Mouse (Mus musculus): ENCODE results near the gene Kcnip4. TPM values are rescaled to one million over a fixed set of nuclear protein-coding genes. Genes with fewer than 3 reads are reported as not detected.

The Kcnip4 gene
- polyA plus RNA-seq, 1 experiment: not detected

DNA sequence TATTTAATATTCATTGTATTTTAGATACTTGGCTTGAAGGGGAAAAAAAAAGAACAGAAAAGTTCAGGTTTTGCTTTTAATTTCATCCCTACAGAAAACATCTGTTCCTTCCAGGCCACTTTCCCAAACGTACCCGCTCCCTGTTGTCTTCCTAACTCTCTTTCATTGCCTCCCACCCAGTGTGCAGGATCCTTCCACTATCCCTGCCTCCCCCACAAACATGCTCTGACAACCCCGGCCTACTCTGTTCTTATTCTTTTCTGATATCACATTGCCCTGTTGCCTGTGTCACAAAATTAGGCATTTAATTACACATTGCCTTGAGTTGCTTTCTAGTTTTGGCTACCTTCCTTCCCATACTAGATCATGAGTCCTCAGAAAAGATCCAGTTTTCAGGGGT, 837.6 kb downstream of the Kcnip4 start:
- H3K4me3 ChIP-seq (ENCODE audit: insufficient read depth, low read depth, low read length): no peak overlapping the region
- H3K27ac ChIP-seq (replicated peaks; ENCODE audit: low read depth, low read length): no peak overlapping the region
- H3K4me1 ChIP-seq (ENCODE audit: control insufficient read depth, insufficient read depth, insufficient read length, low read length): no peaks in the 10 kb centered on the region

DNA sequence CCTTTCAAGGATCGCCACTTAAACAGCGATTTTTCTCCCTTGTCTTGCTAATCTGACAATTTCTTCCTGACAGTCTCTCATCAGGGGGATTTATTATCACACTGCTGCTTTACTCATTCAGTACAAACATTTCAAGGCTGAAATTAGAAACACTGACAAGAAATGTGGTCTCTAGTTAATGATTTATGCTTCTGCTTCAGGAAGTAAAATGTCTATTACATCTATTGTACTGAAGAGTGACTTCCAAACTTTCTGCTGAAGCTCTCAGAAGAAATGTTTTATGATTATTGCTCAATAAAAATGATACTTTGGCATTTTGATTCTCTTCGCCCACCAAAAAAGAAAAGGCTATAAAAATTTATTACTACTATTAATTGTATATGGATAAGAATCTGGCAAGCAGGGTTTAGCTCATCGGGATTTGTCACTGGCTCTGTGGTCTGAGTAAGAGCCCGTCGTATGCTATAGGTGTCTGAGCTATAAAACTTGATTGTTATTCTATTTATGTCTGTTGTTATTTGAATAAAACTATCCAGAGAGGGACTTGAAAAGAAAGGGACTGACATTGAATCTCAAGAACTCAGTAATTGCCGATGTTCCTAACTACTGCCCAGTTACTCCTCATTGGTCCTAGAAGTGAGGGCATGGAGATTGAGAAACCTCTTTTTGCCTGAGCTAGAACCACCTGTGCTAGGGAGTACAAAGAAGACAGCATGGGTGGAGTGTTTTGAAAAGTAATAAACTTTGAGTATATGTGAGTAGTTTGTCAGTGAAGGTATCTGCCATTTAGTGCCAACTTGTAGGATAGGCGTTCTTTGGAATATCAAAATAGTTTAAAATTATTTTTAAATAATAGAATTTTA, 844.7 kb downstream of the Kcnip4 start:
- no peak overlapping the region for H3K27ac ChIP-seq (replicated peaks; ENCODE audit: low read depth, low read length)
- H3K4me1 ChIP-seq (ENCODE audit: control insufficient read depth, insufficient read depth, insufficient read length, low read length): no peaks in the 10 kb centered on the region
- no peak overlapping the region for H3K4me3 ChIP-seq (ENCODE audit: insufficient read depth, low read depth, low read length)

DNA sequence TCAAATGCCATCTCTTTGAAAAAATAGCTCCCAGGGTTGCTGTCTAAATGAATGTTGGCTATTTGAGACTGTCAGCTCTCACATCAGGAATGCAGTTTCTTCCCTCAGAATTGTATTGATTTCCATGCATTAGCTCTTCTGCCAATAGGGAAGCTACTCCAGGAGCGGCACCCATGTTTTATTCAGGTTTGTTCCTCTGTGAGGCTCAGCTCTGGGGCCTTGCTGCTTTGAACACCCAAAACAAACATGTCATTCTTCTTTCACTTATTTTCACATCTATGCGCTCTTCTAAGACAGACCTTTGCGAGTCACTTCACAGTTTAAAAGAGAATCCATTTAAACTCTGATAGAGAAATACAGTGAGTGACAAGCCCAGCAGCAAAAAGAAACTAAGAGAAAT, 862.2 kb downstream of the Kcnip4 start:
- no peak overlapping the region for H3K27ac ChIP-seq (replicated peaks; ENCODE audit: low read depth, low read length)
- no peaks in the 10 kb centered on the region for H3K4me1 ChIP-seq (ENCODE audit: control insufficient read depth, insufficient read depth, insufficient read length, low read length)
- no peak overlapping the region for H3K4me3 ChIP-seq (ENCODE audit: insufficient read depth, low read depth, low read length)

DNA sequence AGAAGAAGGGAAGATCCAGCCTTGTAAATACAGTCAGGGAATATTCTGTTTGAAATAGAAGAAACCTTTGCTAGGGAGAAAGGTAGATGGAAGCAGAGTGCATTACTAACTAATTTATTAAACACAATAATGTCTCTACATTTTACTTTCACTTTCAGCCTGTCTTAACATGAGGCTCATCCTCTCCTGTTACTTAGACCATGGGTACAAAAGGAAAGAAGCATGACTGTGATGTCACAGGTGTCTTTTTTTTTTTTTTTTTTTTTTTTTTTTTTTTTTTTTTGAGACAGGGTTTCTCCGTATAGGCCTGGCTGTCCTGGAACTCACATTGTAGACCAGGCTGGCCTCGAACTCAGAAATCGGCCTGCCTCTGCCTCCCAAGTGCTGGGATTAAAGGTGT, 864.7 kb downstream of the Kcnip4 start:
- Histone ChIP-seq H3K27ac (replicated peaks; ENCODE audit: low read depth, low read length) (no peak overlapping the region), H3K4me3 (ENCODE audit: insufficient read depth, low read depth, low read length) (no peak overlapping the region), H3K4me1 (ENCODE audit: control insufficient read depth, insufficient read depth, insufficient read length, low read length) (no peaks in the 10 kb centered on the region)

DNA sequence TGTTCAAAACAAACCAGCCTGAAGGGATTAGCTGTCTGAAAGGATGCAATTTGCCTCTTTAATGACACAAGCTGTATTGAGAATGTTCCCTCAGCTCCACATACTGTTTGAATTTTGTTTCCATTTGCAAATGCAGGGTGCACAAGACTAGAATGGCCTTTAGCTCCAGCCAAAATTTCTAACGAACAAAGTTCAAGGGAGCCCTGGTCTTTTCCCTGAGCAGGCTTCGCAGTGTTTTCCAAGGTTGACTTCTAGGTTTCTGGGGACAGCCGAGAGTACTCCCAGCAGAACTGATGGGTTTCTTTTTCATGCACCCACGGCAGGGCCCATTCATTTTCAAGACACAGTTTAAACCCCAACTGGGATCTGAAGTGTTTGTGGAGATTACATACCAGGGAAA, 874.2 kb downstream of the Kcnip4 start:
- H3K4me1 ChIP-seq (ENCODE audit: control insufficient read depth, insufficient read depth, insufficient read length, low read length): no peaks in the 10 kb centered on the region
- no peak overlapping the region for H3K27ac ChIP-seq (replicated peaks; ENCODE audit: low read depth, low read length)
- H3K4me3 ChIP-seq (ENCODE audit: insufficient read depth, low read depth, low read length): no peak overlapping the region

DNA sequence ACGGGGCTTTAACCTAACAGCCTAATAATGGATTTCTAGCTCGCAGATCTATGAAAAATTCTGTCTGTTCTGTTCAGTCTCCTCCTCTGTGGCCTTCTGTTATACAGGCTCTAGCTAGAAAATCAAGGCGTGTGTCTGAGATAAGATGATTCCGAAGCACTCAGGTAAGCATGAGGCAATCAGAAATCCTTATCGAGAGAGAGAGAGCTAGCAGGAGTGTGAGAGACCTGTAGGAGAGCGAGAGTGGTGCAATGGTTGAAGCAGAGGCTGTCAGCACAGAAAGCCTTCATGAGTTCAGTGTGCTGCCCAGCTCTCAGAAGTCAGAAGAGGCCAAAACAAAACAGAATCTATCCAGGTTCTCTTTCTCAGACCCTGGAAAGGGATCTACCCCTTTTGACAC, 888.0 kb downstream of the Kcnip4 start:
- H3K27ac ChIP-seq (replicated peaks; ENCODE audit: low read depth, low read length): no peak overlapping the region
- no peaks in the 10 kb centered on the region for H3K4me1 ChIP-seq (ENCODE audit: control insufficient read depth, insufficient read depth, insufficient read length, low read length)
- no peak overlapping the region for H3K4me3 ChIP-seq (ENCODE audit: insufficient read depth, low read depth, low read length)

DNA sequence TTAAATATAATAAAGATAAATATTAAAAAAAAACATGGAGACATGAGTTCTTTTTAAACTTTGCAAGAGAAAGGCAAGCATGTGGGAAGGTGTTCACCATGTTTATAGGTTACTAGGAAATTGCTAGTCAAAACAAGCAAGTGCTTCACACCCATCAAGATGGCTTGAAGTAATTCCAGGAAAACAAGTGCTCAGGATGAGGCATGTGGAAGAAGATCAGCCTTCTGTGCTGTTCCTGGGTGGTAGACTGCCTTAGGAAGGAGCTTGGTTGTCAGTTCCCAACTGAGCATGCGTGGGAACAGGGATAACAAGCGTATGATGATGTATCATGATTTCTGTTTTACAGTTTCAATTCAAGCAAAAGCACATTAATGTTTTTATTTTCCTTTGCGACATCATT, 891.1 kb downstream of the Kcnip4 start:
- Histone ChIP-seq H3K27ac (replicated peaks; ENCODE audit: low read depth, low read length) (no peak overlapping the region), H3K4me1 (ENCODE audit: control insufficient read depth, insufficient read depth, insufficient read length, low read length) (no peaks in the 10 kb centered on the region)

DNA sequence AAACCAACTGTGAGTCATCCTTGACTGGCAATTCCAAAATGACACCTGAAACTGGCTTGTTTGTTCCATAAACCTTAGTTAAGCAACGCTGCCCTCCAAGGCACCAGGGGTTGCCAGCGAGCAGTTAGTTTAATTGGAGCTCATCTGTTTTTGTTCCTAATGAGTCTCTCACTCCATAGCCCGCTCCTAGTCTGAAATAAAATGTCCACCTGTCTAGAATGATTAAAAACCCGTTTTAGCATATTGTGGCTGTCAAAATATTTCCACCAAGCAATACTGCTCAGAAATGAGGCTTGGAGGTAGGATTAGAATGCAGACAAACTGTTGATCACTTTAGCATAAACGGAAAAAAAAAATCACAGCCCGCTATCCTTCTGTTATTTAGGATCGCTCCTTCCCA, 901.3 kb downstream of the Kcnip4 start:
- Histone ChIP-seq H3K4me1 (ENCODE audit: control insufficient read depth, insufficient read depth, insufficient read length, low read length) (no peaks in the 10 kb centered on the region), H3K4me3 (ENCODE audit: insufficient read depth, low read depth, low read length) (no peak overlapping the region), H3K27ac (replicated peaks; ENCODE audit: low read depth, low read length) (no peak overlapping the region)

More for the DNA sequence above, 891.1 kb downstream of the Kcnip4 start:
- H3K4me3 ChIP-seq (ENCODE audit: insufficient read depth, low read depth, low read length): no peak overlapping the region

DNA sequence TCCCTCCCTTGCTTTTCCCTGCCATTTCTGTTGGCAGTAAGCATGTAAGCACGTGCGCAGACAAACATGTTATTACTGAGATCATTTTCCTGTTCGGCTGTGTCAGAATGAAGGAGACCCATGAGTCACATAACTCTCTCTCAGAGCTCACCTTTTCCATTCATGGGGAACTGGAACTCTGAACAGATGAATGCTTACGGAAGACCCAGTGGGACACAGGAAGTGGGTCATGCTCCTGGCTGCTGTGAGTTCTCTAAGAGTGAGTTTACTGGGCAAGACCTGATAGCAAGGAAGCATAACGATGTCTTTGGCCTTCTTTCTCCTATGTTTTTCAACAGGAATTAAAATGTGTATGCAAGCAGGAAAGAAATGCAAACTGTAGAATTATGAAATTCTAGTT, 917.8 kb downstream of the Kcnip4 start:
- Histone ChIP-seq H3K4me1 (ENCODE audit: control insufficient read depth, insufficient read depth, insufficient read length, low read length) (no peaks in the 10 kb centered on the region), H3K4me3 (ENCODE audit: insufficient read depth, low read depth, low read length) (no peak overlapping the region), H3K27ac (replicated peaks; ENCODE audit: low read depth, low read length) (no peak overlapping the region)

DNA sequence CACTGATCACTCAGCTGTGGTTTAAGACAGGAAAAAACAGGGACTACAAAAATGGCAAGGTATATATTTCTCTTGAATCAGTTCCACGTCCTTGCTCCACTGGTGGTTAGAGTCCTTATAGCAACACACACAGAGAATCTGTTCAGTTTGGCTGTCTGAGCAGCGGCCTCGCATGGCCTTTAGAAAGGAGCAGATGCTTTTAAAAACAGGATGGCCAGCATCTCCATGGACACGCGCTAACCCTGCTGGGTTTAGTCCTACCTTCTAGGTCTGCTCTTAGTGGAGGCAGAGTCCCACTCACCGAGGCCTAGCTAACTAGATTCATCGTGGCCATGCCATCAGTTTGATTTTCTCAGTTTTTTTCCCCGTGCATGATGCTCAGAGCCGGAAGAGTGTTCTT, 918.4 kb downstream of the Kcnip4 start:
- no peak overlapping the region for H3K27ac ChIP-seq (replicated peaks; ENCODE audit: low read depth, low read length)
- no peak overlapping the region for H3K4me3 ChIP-seq (ENCODE audit: insufficient read depth, low read depth, low read length)
- H3K4me1 ChIP-seq (ENCODE audit: control insufficient read depth, insufficient read depth, insufficient read length, low read length): no peaks in the 10 kb centered on the region

DNA sequence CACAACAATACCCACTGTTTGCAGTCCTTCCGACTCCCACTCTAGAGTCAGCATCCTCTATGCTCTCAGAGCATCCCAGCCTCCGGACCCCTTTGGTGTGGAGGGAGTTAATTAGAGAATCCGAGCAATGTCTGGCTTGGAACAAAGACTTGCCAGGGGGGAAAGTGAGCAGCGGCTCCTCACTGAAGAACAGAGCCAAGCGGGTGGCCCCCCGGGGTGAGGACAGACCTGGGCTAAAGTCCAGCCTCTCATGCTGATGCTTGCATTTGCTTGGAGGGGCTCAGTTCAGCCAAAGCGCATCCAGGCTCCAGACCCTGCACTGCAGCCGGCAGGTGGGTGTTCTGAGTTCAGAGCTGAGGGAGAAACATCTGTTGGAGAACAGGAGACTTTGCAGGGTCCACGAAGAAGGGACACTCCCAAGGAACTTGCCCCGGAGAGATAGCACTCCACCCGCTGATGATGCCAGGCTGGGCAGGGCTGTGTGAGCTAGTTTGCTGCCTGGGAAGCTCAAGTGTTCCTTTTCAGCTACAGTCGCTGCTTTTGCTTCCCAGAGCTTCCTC, 925.1 kb downstream of the Kcnip4 start:
- no peak overlapping the region for H3K4me3 ChIP-seq (ENCODE audit: insufficient read depth, low read depth, low read length)
- no peaks in the 10 kb centered on the region for H3K4me1 ChIP-seq (ENCODE audit: control insufficient read depth, insufficient read depth, insufficient read length, low read length)
- H3K27ac ChIP-seq (replicated peaks; ENCODE audit: low read depth, low read length): no peak overlapping the region

DNA sequence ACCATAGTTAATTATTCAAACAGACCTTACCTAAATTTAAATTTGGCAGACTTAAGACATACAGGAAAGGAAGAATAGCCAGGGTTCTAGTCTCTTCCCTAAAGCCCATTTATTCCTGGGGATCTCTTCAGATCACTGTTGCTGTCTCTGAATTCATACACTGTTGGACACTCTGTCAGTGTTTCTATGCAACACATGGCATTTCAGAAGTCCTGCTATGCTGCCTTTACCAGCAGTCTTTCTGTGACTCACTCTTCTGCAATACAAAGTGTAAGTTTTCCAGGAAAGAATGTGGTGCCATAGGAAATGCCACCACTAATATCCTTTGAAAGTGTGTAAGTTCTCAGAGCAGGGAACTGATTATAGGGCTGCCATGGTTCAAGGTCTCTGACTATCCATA, 936.7 kb downstream of the Kcnip4 start:
- Histone ChIP-seq H3K4me1 (ENCODE audit: control insufficient read depth, insufficient read depth, insufficient read length, low read length) (no peaks in the 10 kb centered on the region), H3K27ac (replicated peaks; ENCODE audit: low read depth, low read length) (no peak overlapping the region)

DNA sequence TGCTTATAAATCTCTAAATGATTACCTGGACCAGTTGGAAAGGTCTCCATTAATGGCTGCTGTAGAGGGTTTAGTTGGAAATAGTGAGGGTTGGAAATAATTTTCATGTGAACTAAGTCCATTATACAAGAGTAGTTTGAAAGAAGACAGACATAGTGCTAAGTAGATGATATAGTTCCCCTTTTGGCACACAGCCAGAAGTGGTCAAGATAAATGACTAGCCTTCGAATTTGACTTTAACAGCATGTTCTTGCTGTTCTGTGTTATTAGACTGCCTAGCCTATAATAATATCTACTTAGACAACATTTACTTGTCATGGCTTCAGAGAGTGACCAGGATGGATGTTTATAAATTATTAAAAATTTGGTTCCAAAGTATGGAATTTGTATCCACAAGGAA, 941.3 kb downstream of the Kcnip4 start:
- H3K4me3 ChIP-seq (ENCODE audit: insufficient read depth, low read depth, low read length): no peak overlapping the region
- no peak overlapping the region for H3K27ac ChIP-seq (replicated peaks; ENCODE audit: low read depth, low read length)
- H3K4me1 ChIP-seq (ENCODE audit: control insufficient read depth, insufficient read depth, insufficient read length, low read length): no peaks in the 10 kb centered on the region

More for the DNA sequence above, 936.7 kb downstream of the Kcnip4 start:
- no peak overlapping the region for H3K4me3 ChIP-seq (ENCODE audit: insufficient read depth, low read depth, low read length)

DNA sequence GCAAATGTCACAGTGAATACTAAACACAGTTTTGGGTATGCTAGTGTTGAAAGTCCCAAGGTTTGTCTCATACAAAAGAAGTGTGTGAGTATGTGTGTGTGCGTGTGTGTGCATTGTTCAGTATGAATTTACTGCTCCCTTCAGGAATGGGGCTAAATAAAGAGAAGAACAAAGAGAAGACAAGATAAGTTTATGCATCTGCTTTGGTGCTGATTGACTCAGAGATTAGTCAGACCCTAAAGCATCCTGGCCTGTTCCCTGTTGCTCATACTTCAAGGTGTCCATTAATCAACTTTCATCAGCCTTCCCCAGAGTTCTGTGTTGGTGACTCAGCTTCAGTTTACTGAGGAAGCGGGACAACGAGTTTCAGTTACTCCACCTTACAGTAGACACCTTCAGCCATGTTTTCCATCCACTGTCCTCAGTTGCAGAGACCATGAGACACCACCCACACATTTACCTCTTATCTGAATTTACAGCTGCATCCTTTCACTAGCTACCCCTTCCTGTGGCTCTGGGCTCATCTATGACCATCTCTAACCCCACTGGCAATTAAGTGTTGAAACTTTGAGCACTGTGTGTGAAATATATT, 960.6 kb downstream of the Kcnip4 start:
- Histone ChIP-seq H3K27ac (replicated peaks; ENCODE audit: low read depth, low read length) (no peak overlapping the region), H3K4me3 (ENCODE audit: insufficient read depth, low read depth, low read length) (no peak overlapping the region), H3K4me1 (ENCODE audit: control insufficient read depth, insufficient read depth, insufficient read length, low read length) (no peaks in the 10 kb centered on the region)

DNA sequence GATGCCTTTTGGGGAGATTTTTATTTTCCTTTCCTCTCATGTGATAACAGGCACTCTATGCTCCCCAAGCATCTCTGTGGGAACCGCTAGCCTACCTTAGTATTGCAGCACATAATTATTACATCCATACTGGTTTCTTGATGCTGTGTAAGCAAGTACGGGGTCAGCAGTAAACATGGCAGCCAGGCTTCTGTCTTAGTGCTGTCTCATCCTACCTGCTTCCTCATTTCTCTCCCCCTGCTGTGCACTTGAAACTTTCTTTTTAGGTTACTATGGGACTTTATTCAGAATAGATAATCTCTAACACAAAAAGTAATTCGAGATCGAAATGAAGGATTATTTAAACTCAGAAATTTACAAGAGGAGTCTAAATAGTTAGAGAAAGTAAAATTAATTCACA, 973.0 kb downstream of the Kcnip4 start:
- H3K4me1 ChIP-seq (ENCODE audit: control insufficient read depth, insufficient read depth, insufficient read length, low read length): no peaks in the 10 kb centered on the region
- H3K27ac ChIP-seq (replicated peaks; ENCODE audit: low read depth, low read length): no peak overlapping the region
- H3K4me3 ChIP-seq (ENCODE audit: insufficient read depth, low read depth, low read length): no peak overlapping the region

DNA sequence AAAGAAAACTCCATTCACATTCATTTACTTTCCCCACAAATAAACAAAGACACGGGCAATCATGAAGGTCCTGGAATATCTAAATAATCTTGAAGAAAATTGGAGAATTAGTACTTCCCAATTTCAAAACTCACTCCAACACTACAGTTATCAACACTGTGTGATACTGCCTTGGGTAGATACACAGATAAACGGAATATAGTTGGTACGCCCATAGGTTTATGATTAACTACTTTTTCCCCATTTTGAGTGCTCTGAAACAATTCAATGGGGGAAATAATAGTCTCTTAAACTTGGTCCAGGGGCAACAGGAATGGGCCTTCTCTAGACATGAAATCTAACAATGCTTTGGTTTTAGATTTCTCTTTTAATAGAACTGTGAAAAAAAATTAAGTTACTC, 978.9 kb downstream of the Kcnip4 start:
- H3K4me3 ChIP-seq (ENCODE audit: insufficient read depth, low read depth, low read length): no peak overlapping the region
- H3K27ac ChIP-seq (replicated peaks; ENCODE audit: low read depth, low read length): no peak overlapping the region
- no peaks in the 10 kb centered on the region for H3K4me1 ChIP-seq (ENCODE audit: control insufficient read depth, insufficient read depth, insufficient read length, low read length)

All from brown adipose tissue, adult 24 weeks (tissue).